Mouse (Mus musculus): ENCODE data around the gene Ugt1a7c. TPM values are rescaled to one million over a fixed set of nuclear protein-coding genes. Genes with fewer than 3 reads are reported as not detected.
"Not testable (repeated sequence)": the region's sequence is repeated elsewhere in the genome, so short reads cannot be mapped to it uniquely, and the experiment has no call there.

Ugt1a7c gene
- polyA plus RNA-seq, 1 experiment from 2014 or later = 1.7 TPM

DNA sequence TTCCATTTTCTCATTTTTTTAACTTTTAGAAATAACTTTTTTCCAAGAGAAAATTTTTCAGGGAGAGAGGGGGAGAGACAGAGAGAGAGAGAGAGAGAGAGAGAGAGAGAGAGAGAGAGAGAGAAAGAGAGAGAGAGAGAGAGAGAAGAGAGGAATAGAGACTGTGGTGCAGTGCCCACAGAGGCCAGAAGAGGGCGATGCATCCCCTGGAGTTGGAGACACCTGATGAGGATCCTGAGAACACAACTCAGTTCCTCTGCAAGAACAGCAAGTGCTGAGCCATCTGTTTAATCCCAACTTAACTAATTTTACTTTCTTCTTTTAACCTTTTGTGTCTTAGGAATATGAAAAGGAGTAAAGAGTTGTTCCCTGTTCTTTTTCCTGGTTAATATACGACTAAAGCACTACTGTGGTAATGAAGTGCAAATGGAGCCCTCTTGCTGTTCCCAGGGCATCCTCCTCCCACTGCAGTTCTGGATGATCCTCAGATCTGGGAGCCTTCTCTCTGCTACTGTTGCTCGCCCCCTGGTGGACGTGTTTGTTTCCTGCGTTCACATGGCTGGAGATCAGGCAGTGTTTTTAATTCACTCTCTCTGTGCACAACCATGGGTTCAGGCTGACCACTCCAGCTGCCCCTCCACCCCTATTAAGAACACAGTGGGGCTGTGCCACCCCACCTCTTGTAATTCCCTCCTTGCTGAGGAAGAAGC lies 49.3 kb downstream of the Ugt1a7c start:
- DNase-seq; H3K9ac ChIP-seq; H3K4me3 ChIP-seq (replicated peaks); H3K4me2 ChIP-seq; ATAC-seq (ENCODE audit: low read depth); H3K27me3 ChIP-seq; H3K9me3 ChIP-seq (replicated peaks); H3K27ac ChIP-seq; H3K36me3 ChIP-seq: not testable (repeated sequence)
- H3K4me1 ChIP-seq (replicated peaks) = peaks cover 11% of the 10 kb centered on the region
- WGBS (ENCODE audit: insufficient replicate concordance) = 2% methylated on average over 5 of the region's 5 CpGs

- not testable (repeated sequence) for DNase-seq
- 55% methylated on average over 2 of the region's 2 CpGs for WGBS (ENCODE audit: insufficient replicate concordance)
Observed at GRCm38 (mm10) chr1:88145278-88145677, 50.4 kb downstream of the Ugt1a7c start.

GRCm38 (mm10) chr1:88150133-88150532 lies 55.3 kb downstream of the Ugt1a7c start:
- not testable (repeated sequence) for H3K4me1 ChIP-seq (replicated peaks); H3K27me3 ChIP-seq; H3K27ac ChIP-seq; H3K4me2 ChIP-seq; H3K9me3 ChIP-seq (replicated peaks); H3K36me3 ChIP-seq; ATAC-seq (ENCODE audit: low read depth); DNase-seq; H3K9ac ChIP-seq; H3K4me3 ChIP-seq (replicated peaks)
- WGBS (ENCODE audit: insufficient replicate concordance) = 68% methylated on average over 2 of the region's 2 CpGs

More at GRCm38 (mm10) chr1:88145278-88145677, 50.4 kb downstream of the Ugt1a7c start:
- H3K36me3 ChIP-seq; H3K4me2 ChIP-seq; H3K4me3 ChIP-seq (replicated peaks); H3K4me1 ChIP-seq (replicated peaks); H3K27ac ChIP-seq; H3K9ac ChIP-seq; H3K9me3 ChIP-seq (replicated peaks); ATAC-seq (ENCODE audit: low read depth); H3K27me3 ChIP-seq: not testable (repeated sequence)

- no peak overlapping the region for H3K4me2 ChIP-seq
- no peak overlapping the region for H3K27ac ChIP-seq
- H3K36me3 ChIP-seq = no peaks in the 10 kb centered on the region
- no peak overlapping the region for H3K4me3 ChIP-seq (replicated peaks)
- H3K4me1 ChIP-seq (replicated peaks) = no peaks in the 10 kb centered on the region
- DNase-seq = no peak
- 37% methylated on average over 2 of the region's 2 CpGs for WGBS (ENCODE audit: insufficient replicate concordance)
- H3K27me3 ChIP-seq = no peaks in the 10 kb centered on the region
- H3K9me3 ChIP-seq (replicated peaks) = no peaks in the 10 kb centered on the region
- no peak overlapping the region for H3K9ac ChIP-seq
- no peak for ATAC-seq (ENCODE audit: low read depth)
Observed at GRCm38 (mm10) chr1:88158430-88158829, 63.6 kb downstream of the Ugt1a7c start.

- ATAC-seq (ENCODE audit: low read depth) (no peak), DNase-seq (no peak)
- Histone ChIP-seq H3K36me3 (no peaks in the 10 kb centered on the region), H3K27me3 (no peaks in the 10 kb centered on the region), H3K4me1 (replicated peaks) (no peaks in the 10 kb centered on the region), H3K9ac (no peak within 1 kb of the TSS), H3K9me3 (replicated peaks) (no peaks in the 10 kb centered on the region), H3K4me3 (replicated peaks) (no peak within 1 kb of the TSS), H3K27ac (no peak within 1 kb of the TSS), H3K4me2 (no peak within 1 kb of the TSS)
- WGBS (ENCODE audit: insufficient replicate concordance) = 63% methylated on average over 5 of the region's 5 CpGs
Observed at GRCm38 (mm10) chr1:88165711-88166110, 70.8 kb downstream of the Ugt1a7c start, which contains the start of gene Ugt1a5. Gene Ugt1a5, plus strand, starts transcription at chr1:88166012.

DNA sequence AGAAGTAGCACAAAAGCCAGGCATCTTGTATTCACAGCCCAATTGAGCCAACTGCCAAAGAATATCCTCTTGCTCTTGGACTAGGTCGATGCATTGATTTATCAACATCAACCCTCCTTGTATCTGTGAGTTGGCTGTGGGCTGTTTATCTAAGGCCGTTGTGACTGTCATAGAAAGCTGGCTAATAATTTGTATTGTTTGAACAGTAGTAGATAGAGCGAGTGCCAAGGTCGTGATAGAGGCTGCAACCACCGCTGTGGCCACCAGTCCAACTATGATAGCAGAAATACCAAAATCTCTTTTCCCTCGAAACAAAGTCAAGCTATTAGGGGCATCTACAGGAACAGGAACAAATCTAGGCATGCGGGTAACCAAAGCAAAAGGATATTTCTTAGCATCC lies 77.3 kb downstream of the Ugt1a7c start:
- H3K4me1 ChIP-seq (replicated peaks) = not testable (repeated sequence)

GRCm38 (mm10) chr1:88179657-88180056 lies 84.8 kb downstream of the Ugt1a7c start:
- no peak overlapping the region for H3K4me2 ChIP-seq
- WGBS (ENCODE audit: insufficient replicate concordance) = 72% methylated on average over 1 of the region's 1 CpGs
- no peak for DNase-seq

More for the DNA sequence above, 77.3 kb downstream of the Ugt1a7c start:
- H3K4me3 ChIP-seq (replicated peaks); H3K4me2 ChIP-seq; H3K27me3 ChIP-seq; DNase-seq; H3K9ac ChIP-seq; ATAC-seq (ENCODE audit: low read depth); H3K27ac ChIP-seq; H3K36me3 ChIP-seq: not testable (repeated sequence)
- peaks cover 10% of the 10 kb centered on the region for H3K9me3 ChIP-seq (replicated peaks)
- 58% methylated on average over 6 of the region's 7 CpGs for WGBS (ENCODE audit: insufficient replicate concordance)

DNA sequence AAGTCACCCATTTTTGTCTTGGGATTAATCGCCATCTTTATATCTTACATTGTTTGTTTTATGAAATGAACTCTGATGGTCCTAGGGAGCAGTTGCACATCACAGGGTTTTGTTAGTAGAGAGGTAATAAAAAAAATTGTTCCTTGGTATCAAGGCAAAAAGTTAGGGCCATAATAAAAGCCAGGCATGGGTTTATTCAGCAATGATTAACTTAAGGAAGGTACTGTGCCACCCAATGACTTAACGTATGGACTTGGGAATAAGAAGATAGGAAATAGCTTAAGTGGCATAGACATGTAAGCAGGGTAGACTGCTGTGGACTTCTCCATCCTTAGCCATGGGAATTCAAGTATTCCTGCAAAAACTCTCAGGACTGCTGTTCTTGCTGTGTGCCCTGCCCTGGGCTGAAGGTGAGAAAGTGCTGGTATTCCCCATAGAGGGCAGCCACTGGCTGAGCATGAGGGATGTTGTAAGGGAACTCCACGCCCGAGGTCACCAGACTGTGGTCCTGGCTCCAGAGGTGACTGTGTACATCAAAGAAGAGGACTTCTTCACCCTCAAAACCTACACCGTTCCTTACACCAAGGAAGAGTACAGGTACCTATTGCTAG lies 91.6 kb downstream of the Ugt1a7c start:
- Histone ChIP-seq H3K4me2 (no peak overlapping the region), H3K27me3 (no peaks in the 10 kb centered on the region), H3K27ac (no peak overlapping the region), H3K36me3 (no peaks in the 10 kb centered on the region), H3K9me3 (replicated peaks) (no peaks in the 10 kb centered on the region), H3K4me3 (replicated peaks) (no peak overlapping the region), H3K9ac (no peak overlapping the region), H3K4me1 (replicated peaks) (no peaks in the 10 kb centered on the region)
- no peak for ATAC-seq (ENCODE audit: low read depth)
- WGBS (ENCODE audit: insufficient replicate concordance) = 63% methylated on average over 5 of the region's 5 CpGs
- DNase-seq = no peak

More at GRCm38 (mm10) chr1:88179657-88180056, 84.8 kb downstream of the Ugt1a7c start:
- H3K9me3 ChIP-seq (replicated peaks) = peaks cover 16% of the 10 kb centered on the region
- no peaks in the 10 kb centered on the region for H3K4me1 ChIP-seq (replicated peaks)
- H3K27ac ChIP-seq = no peak overlapping the region
- no peak for ATAC-seq (ENCODE audit: low read depth)
- no peaks in the 10 kb centered on the region for H3K36me3 ChIP-seq
- no peak overlapping the region for H3K9ac ChIP-seq
- no peaks in the 10 kb centered on the region for H3K27me3 ChIP-seq
- H3K4me3 ChIP-seq (replicated peaks) = no peak overlapping the region

DNA sequence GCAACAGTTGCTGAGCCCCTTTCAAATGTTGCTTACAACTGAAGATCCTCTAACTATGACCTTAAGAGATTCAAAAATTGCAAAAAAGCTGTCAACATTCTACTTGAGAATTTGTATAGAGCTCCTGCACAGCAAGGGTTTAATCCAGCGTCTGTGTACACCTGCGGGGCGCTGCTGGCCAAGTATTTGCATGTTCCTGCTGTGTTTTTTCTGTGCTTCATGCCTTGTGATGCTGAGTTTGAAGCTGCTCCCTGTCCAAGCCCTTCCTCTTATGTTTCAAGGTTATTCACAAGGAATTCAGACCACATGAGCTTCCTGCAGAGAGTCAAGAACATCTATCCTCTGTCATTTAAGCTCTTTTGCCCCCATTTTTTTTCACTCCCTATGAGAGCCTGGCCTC lies 97.3 kb downstream of the Ugt1a7c start:
- H3K9ac ChIP-seq = no peak overlapping the region
- H3K4me1 ChIP-seq (replicated peaks) = no peaks in the 10 kb centered on the region
- no peaks in the 10 kb centered on the region for H3K27me3 ChIP-seq
- H3K27ac ChIP-seq = no peak overlapping the region
- 63% methylated on average over 3 of the region's 3 CpGs for WGBS (ENCODE audit: insufficient replicate concordance)
- ATAC-seq (ENCODE audit: low read depth) = no peak
- H3K4me3 ChIP-seq (replicated peaks) = no peak overlapping the region
- no peak for DNase-seq
- no peaks in the 10 kb centered on the region for H3K9me3 ChIP-seq (replicated peaks)
- no peaks in the 10 kb centered on the region for H3K36me3 ChIP-seq
- H3K4me2 ChIP-seq = no peak overlapping the region

DNA sequence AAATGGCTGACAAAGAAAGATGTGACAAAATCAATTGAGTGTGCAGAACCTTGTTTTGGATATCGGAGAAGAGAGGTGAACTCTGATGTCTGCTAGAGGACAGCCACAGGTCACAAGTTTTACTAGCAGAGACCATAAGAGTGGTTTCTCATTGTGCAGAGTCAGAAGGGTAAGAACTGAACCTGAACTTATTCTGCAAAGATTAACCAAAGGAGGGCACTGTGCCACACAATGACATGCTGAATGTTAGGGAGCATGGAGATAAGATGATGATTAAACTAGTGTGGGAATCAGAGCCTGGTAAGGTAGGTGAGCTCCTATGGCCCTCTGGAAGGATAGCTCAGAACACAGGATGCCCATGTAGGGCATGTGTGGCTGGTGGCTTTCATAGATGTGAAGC lies 100.8 kb downstream of the Ugt1a7c start:
- no peak overlapping the region for H3K4me3 ChIP-seq (replicated peaks)
- no peak overlapping the region for H3K4me2 ChIP-seq
- no peaks in the 10 kb centered on the region for H3K4me1 ChIP-seq (replicated peaks)
- DNase-seq (no peak), ATAC-seq (ENCODE audit: low read depth) (no peak)
- 58% methylated on average over 1 of the region's 1 CpGs for WGBS (ENCODE audit: insufficient replicate concordance)
- no peaks in the 10 kb centered on the region for H3K36me3 ChIP-seq
- H3K9me3 ChIP-seq (replicated peaks) = no peaks in the 10 kb centered on the region
- H3K27me3 ChIP-seq = peaks cover 9% of the 10 kb centered on the region; the same call in 1 of the 2 replicates
- no peak overlapping the region for H3K9ac ChIP-seq
- H3K27ac ChIP-seq = no peak overlapping the region

- H3K27me3 ChIP-seq = peaks cover 9% of the 10 kb centered on the region; the same call in 1 of the 2 replicates
- no peak overlapping the region for H3K9ac ChIP-seq
- no peak overlapping the region for H3K4me3 ChIP-seq (replicated peaks)
- 45% methylated on average over 3 of the region's 3 CpGs for WGBS (ENCODE audit: insufficient replicate concordance)
- DNase-seq (no peak), ATAC-seq (ENCODE audit: low read depth) (no peak)
- no peaks in the 10 kb centered on the region for H3K9me3 ChIP-seq (replicated peaks)
- no peaks in the 10 kb centered on the region for H3K4me1 ChIP-seq (replicated peaks)
- H3K4me2 ChIP-seq = no peak overlapping the region
- H3K36me3 ChIP-seq = no peaks in the 10 kb centered on the region
- H3K27ac ChIP-seq = no peak overlapping the region
Observed at GRCm38 (mm10) chr1:88197443-88197842, 102.6 kb downstream of the Ugt1a7c start.

DNA sequence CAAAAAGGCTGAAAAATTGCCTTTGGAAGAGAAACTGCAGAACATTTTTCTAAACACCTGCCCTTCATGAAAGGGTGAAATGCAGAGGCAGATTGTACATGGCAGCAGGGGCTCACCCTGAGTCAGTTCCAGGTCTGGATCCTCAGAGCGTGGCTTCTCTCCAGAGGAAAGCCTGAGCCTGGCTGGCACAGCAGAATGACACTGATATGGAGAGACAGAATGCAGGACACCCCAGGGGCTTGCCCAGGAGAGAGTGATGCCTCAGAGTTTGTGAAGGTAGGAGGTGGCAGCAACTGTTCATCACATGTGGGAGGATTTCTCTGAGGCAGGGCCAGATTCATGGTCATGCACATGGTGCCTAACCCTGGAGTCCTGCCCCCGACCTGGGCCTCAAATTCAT lies 105.1 kb downstream of the Ugt1a7c start:
- Histone ChIP-seq H3K27ac (no peak overlapping the region), H3K4me3 (replicated peaks) (no peak overlapping the region), H3K27me3 (peaks cover 12% of the 10 kb centered on the region; the same call in 1 of the 2 replicates), H3K36me3 (0 out of 2 replicates have a peak, but pooled peaks cover 3% of the 10 kb centered on the region), H3K9ac (no peak overlapping the region), H3K9me3 (replicated peaks) (no peaks in the 10 kb centered on the region), H3K4me2 (no peak overlapping the region), H3K4me1 (replicated peaks) (peaks cover 9% of the 10 kb centered on the region)
- DNase-seq (no peak), ATAC-seq (ENCODE audit: low read depth) (no peak)
- WGBS (ENCODE audit: insufficient replicate concordance) = 57% methylated on average over 2 of the region's 2 CpGs
